Mouse (Mus musculus) liver, embryonic 13.5 days (tissue): Measurements from ENCODE around the gene Adgra3. TPM values are rescaled to one million over a fixed set of nuclear protein-coding genes. Genes with fewer than 3 reads are reported as not detected.

Experiments
- ATAC-seq: fragments of 200-750 bp; cut with Nextera tagmentation; 2 replicates; pipeline ENCODE4 v1.8.0; 2017; ENCODE audit warnings: low read depth, mild to moderate bottlenecking, moderate number of reproducible peaks, moderate library complexity
- DNase-seq: peaks from one replicate; pipeline ENCODE4 v3.0.0; 2022
- H3K27ac ChIP-seq: fragments of 300-500 bp; sonication (generic); 2 replicates; pipeline ENCODE4 v1.5.1; 2015; ENCODE audit warnings: moderate library complexity, mild to moderate bottlenecking, inconsistent platforms
- H3K27me3 ChIP-seq: fragments of 300-500 bp; sonication (generic); 2 replicates; pipeline ENCODE4 v1.6.1; 2015; ENCODE audit warnings: mild to moderate bottlenecking, inconsistent platforms
- H3K36me3 ChIP-seq: fragments of 300-500 bp; sonication (generic); 2 replicates; pipeline ENCODE4 v1.6.1; 2015; ENCODE audit warnings: mild to moderate bottlenecking, inconsistent platforms
- H3K4me1 ChIP-seq: fragments of 300-500 bp; sonication (generic); replicated peaks from 2 replicates; pipeline ENCODE4 v1.6.1; 2015; ENCODE audit warnings: inconsistent platforms
- H3K4me2 ChIP-seq: fragments of 300-500 bp; sonication (generic); 2 replicates; pipeline ENCODE4 v1.6.1; 2015; ENCODE audit warnings: inconsistent platforms, mild to moderate bottlenecking, moderate library complexity
- H3K4me3 ChIP-seq: fragments of 300-500 bp; sonication (generic); replicated peaks from 2 replicates; pipeline ENCODE4 v1.5.1; 2015; ENCODE audit warnings: mild to moderate bottlenecking, inconsistent platforms
- H3K9ac ChIP-seq: fragments of 300-500 bp; sonication (generic); 2 replicates; pipeline ENCODE4 v1.6.1; 2015; ENCODE audit warnings: mild to moderate bottlenecking, inconsistent platforms
- H3K9me3 ChIP-seq: fragments of 300-500 bp; sonication (generic); replicated peaks from 2 replicates; pipeline ENCODE4 v1.6.1; 2016; ENCODE audit warnings: inconsistent platforms
- WGBS: fragments of 180-500 bp; shearing (Covaris S2); methylation state at CpG from one replicate; pipeline ENCODE4 v1.1.7; 2015; ENCODE audit not compliant: insufficient replicate concordance; 5-methylcytosine and 5-hydroxymethylcytosine counted together
- polyA plus RNA-seq: library from polyadenylated mRNA; unstranded; fragments of >200 nt; fragmentation: Nextera tagmentation; extraction: Ambion mirVana; gene quantifications from 2 replicates; pipeline ENCODE4 v1.2.1, GENCODE M21; 2015

The Adgra3 gene
- 4.6 and 4.9 TPM in 2 replicates for polyA plus RNA-seq

DNA sequence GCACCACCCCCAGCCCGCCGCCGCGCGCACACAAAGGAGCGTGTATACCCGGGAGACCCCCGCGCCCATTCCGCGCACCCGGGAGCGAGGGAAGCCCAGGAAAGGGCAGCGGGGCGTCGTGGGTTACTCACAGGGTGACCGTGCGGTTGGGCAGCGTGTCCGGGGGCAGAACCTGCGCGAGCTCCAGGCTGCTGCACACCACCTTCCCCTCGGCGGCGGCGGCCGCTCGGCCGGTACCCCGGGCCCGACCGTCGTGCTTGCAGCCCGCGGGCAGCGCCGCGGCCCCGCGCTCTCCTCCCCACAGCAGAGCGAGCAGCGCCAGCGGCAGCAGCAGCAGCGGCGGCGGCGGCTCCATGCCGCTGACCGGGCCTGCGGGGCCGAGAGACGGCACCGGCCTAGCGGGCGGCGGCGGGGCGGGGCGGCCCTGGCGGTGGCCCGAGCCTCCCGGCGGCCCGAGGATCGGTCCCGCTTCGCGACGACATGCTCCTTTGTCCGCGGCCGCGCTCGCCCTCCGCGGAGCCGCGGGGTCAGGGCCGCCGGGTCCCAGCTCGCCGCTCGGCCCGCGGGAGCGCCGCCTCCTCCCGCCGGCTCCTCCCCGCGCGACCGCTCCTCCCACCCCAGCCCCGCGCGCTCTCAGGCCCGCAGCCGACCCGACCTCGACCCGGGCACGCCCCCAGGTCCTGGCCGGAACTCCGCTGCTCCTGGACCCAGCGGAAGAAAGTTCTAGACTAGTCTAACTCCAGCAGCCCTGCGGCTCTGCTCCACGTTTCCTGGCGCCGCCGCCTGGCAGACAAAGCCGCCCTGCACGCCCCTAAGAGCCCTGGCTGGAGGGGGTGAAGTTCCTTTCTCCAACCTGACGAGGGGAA, at the start of gene Adgra3:
Adgra3 (minus strand) TSS at position 586 of the 866 bp plus-strand sequence.
- peak within 1 kb of the TSS; percentile 88 for H3K4me3 ChIP-seq
- peak within 1 kb of the TSS; percentile 54 for H3K27ac ChIP-seq
- H3K9me3 ChIP-seq, result no peaks in the 10 kb centered on the region
- H3K9ac ChIP-seq, result peak within 1 kb of the TSS; percentile 88
- H3K36me3 ChIP-seq, result no peaks in the 10 kb centered on the region
- H3K4me1 ChIP-seq, result peaks cover 46% of the 10 kb centered on the region
- H3K4me2 ChIP-seq, result peak within 1 kb of the TSS; percentile 100
- H3K27me3 ChIP-seq, result no peaks in the 10 kb centered on the region; the same call in 1 of the 2 replicates
- WGBS, result under 1% methylated on average over 101 of the region's 113 CpGs
- ATAC-seq, result peak; percentile 96
- peak; percentile 74 for DNase-seq

DNA sequence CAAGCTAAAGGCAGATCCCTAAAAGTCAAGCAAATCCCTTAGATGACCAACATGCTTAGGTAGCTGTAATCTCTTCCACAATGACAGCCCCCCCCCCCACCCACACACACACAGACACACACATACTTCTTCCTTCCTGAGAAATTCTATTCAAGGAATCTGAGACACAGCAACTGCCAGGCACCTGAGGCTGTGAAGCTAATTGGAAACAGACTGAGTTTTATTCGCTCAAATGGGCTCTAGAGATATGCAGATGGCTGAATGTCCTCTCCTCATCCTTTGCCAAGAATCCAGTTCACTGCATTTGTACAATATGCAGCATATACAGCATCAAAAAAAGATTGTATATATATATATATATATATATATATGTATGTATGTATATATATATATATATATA, 24.6 kb upstream of the Adgra3 start:
- Histone ChIP-seq H3K27me3 (no peaks in the 10 kb centered on the region), H3K27ac (no peak overlapping the region), H3K4me3 (no peak overlapping the region), H3K9me3 (no peaks in the 10 kb centered on the region), H3K9ac (no peak overlapping the region), H3K4me1 (no peaks in the 10 kb centered on the region), H3K4me2 (no peak overlapping the region), H3K36me3 (no peaks in the 10 kb centered on the region)
- 89% methylated on average over 1 of the region's 1 CpGs for WGBS
- ATAC-seq (no peak), DNase-seq (no peak)

- no peak overlapping the region for H3K4me3 ChIP-seq
- no peak overlapping the region for H3K4me2 ChIP-seq
- no peaks in the 10 kb centered on the region for H3K4me1 ChIP-seq
- H3K9ac ChIP-seq, result no peak overlapping the region
- DNase-seq, result no peak
- no peak for ATAC-seq
- H3K27me3 ChIP-seq, result no peaks in the 10 kb centered on the region
- no peak overlapping the region for H3K27ac ChIP-seq
- H3K36me3 ChIP-seq, result no peaks in the 10 kb centered on the region
- no peaks in the 10 kb centered on the region for H3K9me3 ChIP-seq
Measured at GRCm38 (mm10) chr5:50074245-50074644, 15.4 kb upstream of the Adgra3 start.

DNA sequence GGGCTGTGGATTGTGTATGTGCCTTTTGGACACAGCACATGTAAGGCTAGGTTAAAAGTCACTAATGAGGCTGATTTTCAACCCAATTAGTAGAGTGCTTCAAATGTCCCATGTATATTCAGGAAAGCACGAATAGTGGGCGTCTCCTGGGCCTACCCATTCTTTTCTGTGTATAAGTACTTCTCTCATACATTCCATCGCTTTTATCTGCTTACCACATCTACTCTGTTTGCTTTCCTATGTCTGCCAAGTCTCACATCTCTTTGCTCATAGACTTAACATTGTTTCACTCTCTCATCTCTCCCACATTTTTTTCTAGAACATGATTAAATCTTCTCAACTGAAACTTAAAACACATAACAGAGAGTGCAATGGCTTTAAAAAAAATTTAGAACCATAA, 5.4 kb upstream of the Adgra3 start:
- ATAC-seq (no peak), DNase-seq (no peak)
- WGBS, result 54% methylated on average over 3 of the region's 3 CpGs

DNA sequence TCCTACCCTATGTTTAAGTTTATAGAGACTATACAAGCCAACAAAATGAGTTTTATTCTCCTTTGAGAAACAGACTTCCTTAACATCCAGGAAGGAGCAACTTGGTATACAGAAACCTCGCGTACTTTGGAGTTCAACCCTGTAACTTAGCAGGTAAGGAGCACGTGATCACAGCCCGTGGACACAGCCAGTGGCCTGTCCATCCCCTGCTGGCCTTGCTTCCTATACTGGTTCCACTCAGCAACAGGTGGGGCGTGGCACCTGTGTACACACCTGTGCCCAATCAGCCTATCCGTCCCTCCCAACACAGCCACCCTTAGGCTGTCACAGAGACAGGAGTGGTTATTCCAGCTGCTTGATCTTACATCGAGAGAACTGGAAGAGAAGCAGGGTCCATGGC, 780 bp upstream of the Adgra3 start:
- WGBS, result 81% methylated on average over 7 of the region's 7 CpGs
- Histone ChIP-seq H3K9me3 (no peaks in the 10 kb centered on the region), H3K9ac (peak overlapping the region; percentile 88; the same call in 1 of the 2 replicates), H3K4me1 (peaks cover 42% of the 10 kb centered on the region), H3K4me3 (peak overlapping the region; percentile 88; the same call in 1 of the 2 replicates), H3K27me3 (no peaks in the 10 kb centered on the region; the same call in 1 of the 2 replicates), H3K4me2 (peak overlapping the region; percentile 100), H3K27ac (no peak overlapping the region), H3K36me3 (no peaks in the 10 kb centered on the region)
- no peak for DNase-seq
- no peak for ATAC-seq

More for the DNA sequence above, 5.4 kb upstream of the Adgra3 start:
- Histone ChIP-seq H3K27ac (no peak overlapping the region), H3K4me1 (peaks cover 5% of the 10 kb centered on the region), H3K9me3 (no peaks in the 10 kb centered on the region), H3K4me2 (no peak overlapping the region), H3K36me3 (no peaks in the 10 kb centered on the region), H3K9ac (no peak overlapping the region), H3K4me3 (no peak overlapping the region), H3K27me3 (no peaks in the 10 kb centered on the region)

GRCm38 (mm10) chr5:50057612-50058420, 990 bp downstream of the Adgra3 start:
- H3K4me2 ChIP-seq, result peak overlapping the region; percentile 100

GRCm38 (mm10) chr5:50052456-50052855, 6.3 kb downstream of the Adgra3 start:
- Histone ChIP-seq H3K9me3 (no peaks in the 10 kb centered on the region), H3K27me3 (no peaks in the 10 kb centered on the region; the same call in 1 of the 2 replicates), H3K9ac (no peak overlapping the region), H3K4me3 (no peak overlapping the region), H3K4me2 (no peak overlapping the region), H3K4me1 (peaks cover 48% of the 10 kb centered on the region), H3K27ac (no peak overlapping the region), H3K36me3 (0 out of 2 replicates have a peak, but pooled peaks cover 6% of the 10 kb centered on the region)
- no peak for DNase-seq
- ATAC-seq, result no peak
- WGBS, result 63% methylated on average over 4 of the region's 4 CpGs

More at GRCm38 (mm10) chr5:50057612-50058420, 990 bp downstream of the Adgra3 start:
- Histone ChIP-seq H3K27me3 (no peaks in the 10 kb centered on the region; the same call in 1 of the 2 replicates), H3K4me1 (peaks cover 49% of the 10 kb centered on the region), H3K9ac (peak overlapping the region; percentile 88), H3K9me3 (no peaks in the 10 kb centered on the region), H3K27ac (peak overlapping the region; percentile 54), H3K4me3 (peak overlapping the region; percentile 88), H3K36me3 (no peaks in the 10 kb centered on the region)
- WGBS, result 7% methylated on average over 26 of the region's 26 CpGs
- DNase-seq (no peak), ATAC-seq (peak; percentile 4; the same call in 1 of the 2 replicates)

DNA sequence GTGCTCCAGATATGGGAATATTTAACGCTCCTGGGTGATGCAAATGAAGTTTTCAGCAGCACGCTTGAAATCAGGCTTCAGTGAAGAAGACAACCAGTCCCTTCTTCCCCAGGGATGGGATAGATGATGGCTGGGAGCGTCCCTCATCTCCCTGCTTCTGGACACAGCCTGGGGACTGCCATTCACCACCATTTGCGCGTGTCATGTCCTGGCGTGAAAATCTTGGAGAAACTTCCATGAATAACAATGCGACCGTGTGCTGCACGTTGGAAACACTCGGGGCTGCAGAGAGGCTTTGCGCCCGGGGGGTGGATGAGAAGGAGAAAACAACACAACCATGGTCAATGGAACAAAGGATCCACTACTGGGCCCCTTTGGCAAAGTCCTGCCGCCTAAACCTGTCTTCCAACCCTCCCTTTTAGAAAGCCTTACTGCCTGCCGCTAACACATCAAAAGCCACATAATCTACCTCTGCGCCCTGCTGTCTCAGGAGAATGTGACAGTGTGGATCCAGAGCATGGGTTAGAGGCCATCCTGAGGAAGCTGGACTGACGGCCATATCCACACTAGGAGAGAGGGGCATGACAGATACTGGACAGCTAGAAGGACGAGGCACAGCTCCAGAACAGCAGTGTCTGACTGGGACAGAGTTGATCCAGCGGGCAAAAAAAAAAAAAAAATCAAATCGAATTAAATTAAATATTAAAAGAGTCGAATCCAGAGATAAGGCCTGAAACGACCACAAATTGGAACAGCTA, 8.0 kb downstream of the Adgra3 start:
- no peak for DNase-seq
- no peak overlapping the region for H3K27ac ChIP-seq
- H3K4me1 ChIP-seq, result peaks cover 34% of the 10 kb centered on the region

GRCm38 (mm10) chr5:50050037-50050436, 8.8 kb downstream of the Adgra3 start:
- WGBS, result 65% methylated on average over 3 of the region's 3 CpGs
- no peak overlapping the region for H3K4me3 ChIP-seq
- ATAC-seq (no peak), DNase-seq (no peak)
- no peaks in the 10 kb centered on the region for H3K27me3 ChIP-seq
- H3K9ac ChIP-seq, result no peak overlapping the region
- H3K4me2 ChIP-seq, result no peak overlapping the region
- no peaks in the 10 kb centered on the region for H3K9me3 ChIP-seq
- H3K36me3 ChIP-seq, result 0 out of 2 replicates have a peak, but pooled peaks cover 6% of the 10 kb centered on the region
- peaks cover 27% of the 10 kb centered on the region for H3K4me1 ChIP-seq
- H3K27ac ChIP-seq, result no peak overlapping the region

More for the DNA sequence above, 8.0 kb downstream of the Adgra3 start:
- H3K9ac ChIP-seq, result no peak overlapping the region
- H3K9me3 ChIP-seq, result no peaks in the 10 kb centered on the region
- 76% methylated on average over 21 of the region's 21 CpGs for WGBS
- H3K27me3 ChIP-seq, result no peaks in the 10 kb centered on the region
- 0 out of 2 replicates have a peak, but pooled peaks cover 6% of the 10 kb centered on the region for H3K36me3 ChIP-seq
- H3K4me2 ChIP-seq, result no peak overlapping the region
- no peak overlapping the region for H3K4me3 ChIP-seq
- ATAC-seq, result no peak

GRCm38 (mm10) chr5:50049506-50049905, 9.3 kb downstream of the Adgra3 start:
- no peak for DNase-seq
- Histone ChIP-seq H3K27me3 (no peaks in the 10 kb centered on the region), H3K27ac (no peak overlapping the region), H3K4me3 (no peak overlapping the region), H3K4me1 (peaks cover 24% of the 10 kb centered on the region), H3K4me2 (no peak overlapping the region), H3K36me3 (0 out of 2 replicates have a peak, but pooled peaks cover 6% of the 10 kb centered on the region), H3K9me3 (no peaks in the 10 kb centered on the region), H3K9ac (no peak overlapping the region)
- ATAC-seq, result no peak
- 85% methylated on average over 8 of the region's 8 CpGs for WGBS
